Mouse (Mus musculus) ES-Bruce4 (cell line): Measurements from ENCODE around the gene Gm10392.

Experiments
- CTCF ChIP-seq: IDR thresholded peaks from one replicate; pipeline ENCODE4 v1.8.1; 2011; ENCODE audit warnings: low read depth, low read length
- EP300 ChIP-seq: IDR thresholded peaks from 2 replicates; pipeline ENCODE4 v1.6.1; 2011; ENCODE audit warnings: low read depth, low read length; ENCODE audit not compliant: insufficient read depth
- POLR2A ChIP-seq: IDR thresholded peaks from one replicate; pipeline ENCODE4 v1.8.1; 2011; ENCODE audit warnings: low read length; ENCODE audit not compliant: insufficient read depth

DNA sequence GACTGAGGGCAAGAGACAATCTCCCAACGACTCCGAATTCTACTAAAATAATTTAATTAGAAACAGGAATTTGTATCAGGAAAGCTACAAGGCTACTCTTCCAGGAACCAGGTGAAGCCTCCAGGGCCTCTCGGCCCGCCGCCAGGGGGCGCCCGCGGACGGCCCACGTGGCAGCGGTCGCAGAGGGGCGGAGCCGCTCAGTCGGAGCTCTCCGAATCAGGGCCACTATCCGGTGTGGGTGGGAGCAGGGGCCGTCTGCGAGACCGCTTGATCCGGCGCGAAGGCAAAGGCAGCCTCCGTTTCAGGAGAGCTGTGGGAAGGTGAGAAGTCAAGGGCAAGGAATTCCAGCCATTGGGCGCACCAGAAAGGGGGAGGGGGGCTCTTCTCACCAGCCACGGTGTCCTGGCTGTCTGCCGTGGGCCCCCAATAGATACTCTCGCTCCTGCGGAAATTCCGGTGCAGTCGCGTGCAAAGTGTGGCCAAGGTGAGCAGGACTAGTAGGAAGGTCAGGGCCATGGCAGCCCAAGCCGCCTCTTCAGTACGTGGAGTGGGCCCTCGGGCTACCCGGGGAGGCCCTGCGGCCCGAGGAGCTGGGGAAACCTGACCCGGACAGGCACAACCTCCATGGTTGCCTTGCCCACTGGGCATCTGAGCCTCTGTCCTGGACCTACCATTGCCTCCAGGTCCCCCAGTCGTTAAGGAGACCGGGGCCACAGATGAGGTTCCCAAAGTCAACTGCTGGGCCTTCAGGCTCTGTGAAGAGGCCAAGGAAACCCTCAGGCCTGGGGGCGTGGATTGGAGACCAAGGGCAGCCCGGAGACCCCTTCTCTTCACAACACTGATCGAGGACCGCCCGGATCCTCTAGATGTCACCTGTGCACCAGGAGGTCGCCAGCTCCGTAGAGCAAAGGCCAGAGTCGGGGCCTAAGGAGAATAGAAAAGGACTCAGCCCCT lies 10.7 kb downstream of the Gm10392 start:
- TF ChIP-seq CTCF (peak; percentile 65), POLR2A (no peak), EP300 (0 out of 2 replicates have a peak, but pooled peaks have one; percentile 12)
